Mouse (Mus musculus) forebrain, embryonic 10.5 days (tissue): ENCODE results near the gene Tubb3. TPM values are rescaled to one million over a fixed set of nuclear protein-coding genes. Genes with fewer than 3 reads are reported as not detected.
"Not testable (repeated sequence)": the region's sequence is repeated elsewhere in the genome, so short reads cannot be mapped to it uniquely, and the experiment has no call there.

Experiments used
- DNase-seq: peaks from one replicate; pipeline ENCODE4 v3.0.0-alpha.2; 2017; ENCODE audit warnings: low spot score; ENCODE audit errors: extremely low spot score
- H3K27ac ChIP-seq: fragments of 300-500 bp; sonication (generic); 2 replicates; pipeline ENCODE4 v1.5.1; 2016; ENCODE audit warnings: mild to moderate bottlenecking
- H3K27me3 ChIP-seq: fragments of 300-500 bp; sonication (generic); 2 replicates; pipeline ENCODE4 v1.6.1; 2016; ENCODE audit warnings: mild to moderate bottlenecking; ENCODE audit not compliant: poor library complexity, severe bottlenecking
- H3K36me3 ChIP-seq: fragments of 300-500 bp; sonication (generic); replicated peaks from 2 replicates; pipeline ENCODE4 v1.6.1; 2016; ENCODE audit warnings: mild to moderate bottlenecking, moderate library complexity
- H3K4me1 ChIP-seq: fragments of 300-500 bp; sonication (generic); 2 replicates; pipeline ENCODE4 v1.6.1; 2016
- H3K4me3 ChIP-seq: fragments of 300-500 bp; sonication (generic); 2 replicates; pipeline ENCODE4 v1.5.1; 2016; ENCODE audit warnings: mild to moderate bottlenecking, moderate library complexity
- H3K9me3 ChIP-seq: fragments of 300-500 bp; sonication (generic); 2 replicates; pipeline ENCODE4 v1.6.1; 2016; ENCODE audit warnings: mild to moderate bottlenecking, moderate library complexity
- WGBS: fragments of 180-500 bp; shearing (Covaris S2); methylation state at CpG from one replicate; pipeline ENCODE4 v1.1.7; 2016; 5-methylcytosine and 5-hydroxymethylcytosine counted together
- polyA plus RNA-seq: library from polyadenylated mRNA; unstranded; fragments of >200 nt; fragmentation: Nextera tagmentation; extraction: Ambion mirVana; gene quantifications from 2 replicates; pipeline ENCODE4 v1.2.1, GENCODE M21; 2016

Tubb3 gene
- polyA plus RNA-seq, 1 experiment from 2014 or later, result 261 TPM

DNA sequence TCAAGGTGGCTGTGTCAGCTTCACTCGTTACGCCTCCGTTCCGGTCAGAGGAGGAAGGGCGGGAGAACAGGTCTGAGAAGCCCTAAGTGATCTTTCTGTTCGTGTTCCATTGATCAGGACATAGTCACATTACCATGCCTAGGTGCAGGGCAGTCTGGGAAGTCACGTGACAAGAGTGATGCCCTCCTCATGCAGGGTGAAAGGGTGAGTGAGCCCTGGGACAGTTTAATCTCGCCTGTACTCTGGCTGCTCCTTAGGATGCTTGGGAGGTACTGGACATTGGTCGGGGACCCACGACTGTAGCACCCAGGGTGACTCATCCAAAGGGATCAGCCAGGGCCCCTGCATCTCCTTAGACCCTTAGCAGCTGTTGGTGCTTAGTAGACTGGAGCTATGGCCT is 34.8 kb downstream of the Tubb3 start:
- 89% methylated on average over 10 of the region's 10 CpGs for WGBS
- H3K4me1 ChIP-seq, result peaks cover 17% of the 10 kb centered on the region
- H3K9me3 ChIP-seq, result no peaks in the 10 kb centered on the region
- no peak for DNase-seq
- no peak overlapping the region for H3K27ac ChIP-seq
- no peaks in the 10 kb centered on the region for H3K27me3 ChIP-seq
- no peak overlapping the region for H3K4me3 ChIP-seq
- peaks cover 51% of the 10 kb centered on the region for H3K36me3 ChIP-seq

DNA sequence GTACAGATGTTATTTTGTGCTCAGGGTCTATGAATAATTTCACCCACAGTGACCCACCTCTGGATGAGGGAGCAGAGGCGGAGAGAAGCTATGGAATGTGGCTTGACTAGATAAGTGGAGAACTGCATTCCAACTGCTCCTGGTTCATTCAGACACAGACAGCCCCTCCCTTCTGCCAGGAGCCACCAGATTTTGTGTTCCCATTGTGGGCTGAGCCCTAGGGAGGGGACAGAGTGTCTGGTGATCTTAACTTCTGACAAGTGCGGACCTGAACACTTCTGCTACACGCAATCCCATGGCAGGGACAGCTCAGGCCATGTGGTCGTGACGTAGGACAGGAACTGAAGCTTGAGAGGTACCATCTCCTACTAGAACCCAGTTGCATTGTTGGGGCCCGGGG is 35.6 kb downstream of the Tubb3 start:
- Histone ChIP-seq H3K4me1 (peaks cover 17% of the 10 kb centered on the region), H3K27me3 (no peaks in the 10 kb centered on the region), H3K27ac (no peak overlapping the region), H3K4me3 (no peak overlapping the region), H3K9me3 (no peaks in the 10 kb centered on the region), H3K36me3 (peaks cover 59% of the 10 kb centered on the region)
- 93% methylated on average over 6 of the region's 6 CpGs for WGBS
- no peak for DNase-seq

DNA sequence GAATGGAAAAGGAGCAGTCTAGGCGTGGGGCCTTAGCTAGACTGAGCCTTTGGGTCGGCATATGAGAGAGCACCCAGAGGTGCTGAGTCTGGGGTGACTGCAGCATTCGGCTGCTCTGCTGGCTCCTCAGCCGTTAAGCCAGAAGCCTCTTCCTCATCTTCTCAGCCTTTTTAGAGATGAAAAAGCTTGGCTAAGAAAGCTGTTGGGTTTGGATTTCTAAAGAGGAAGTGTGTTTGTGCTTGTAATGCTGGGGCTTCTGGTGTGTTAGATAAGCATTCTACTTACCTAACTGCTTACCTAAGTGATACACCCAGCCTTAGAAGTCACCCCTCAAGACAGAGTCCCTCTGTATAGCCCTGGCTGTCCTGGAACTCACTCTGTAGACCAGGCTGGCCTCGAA is 39.6 kb downstream of the Tubb3 start:
- DNase-seq, result no peak
- H3K36me3 ChIP-seq, result peaks cover 90% of the 10 kb centered on the region
- H3K27me3 ChIP-seq, result no peaks in the 10 kb centered on the region
- no peak overlapping the region for H3K4me3 ChIP-seq
- no peak overlapping the region for H3K27ac ChIP-seq
- no peaks in the 10 kb centered on the region for H3K4me1 ChIP-seq
- H3K9me3 ChIP-seq, result no peaks in the 10 kb centered on the region
- 89% methylated on average over 5 of the region's 5 CpGs for WGBS

DNA sequence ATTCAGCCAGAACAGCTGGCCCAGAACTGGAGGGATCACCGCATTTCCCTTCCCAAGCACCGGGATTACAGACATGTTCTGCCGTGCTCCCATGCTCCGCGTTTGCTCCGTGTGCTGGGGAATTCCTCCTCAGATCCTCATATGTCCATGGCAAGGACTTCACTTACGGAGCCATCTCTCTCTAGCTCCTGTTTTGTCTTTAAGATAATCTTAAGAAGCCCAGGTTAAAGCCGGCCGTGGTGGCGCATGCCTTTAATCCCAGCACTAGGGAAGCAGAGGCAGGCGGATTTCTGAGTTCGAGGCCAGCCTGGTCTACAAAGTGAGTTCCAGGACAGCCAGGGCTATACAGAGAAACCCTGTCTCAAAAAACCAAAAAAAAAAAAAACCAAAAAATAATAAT is 40.5 kb downstream of the Tubb3 start:
- not testable (repeated sequence) for H3K4me1 ChIP-seq, H3K9me3 ChIP-seq, H3K4me3 ChIP-seq, H3K27me3 ChIP-seq, H3K27ac ChIP-seq, DNase-seq
- WGBS, result 93% methylated on average over 12 of the region's 12 CpGs
- peaks cover 90% of the 10 kb centered on the region for H3K36me3 ChIP-seq

DNA sequence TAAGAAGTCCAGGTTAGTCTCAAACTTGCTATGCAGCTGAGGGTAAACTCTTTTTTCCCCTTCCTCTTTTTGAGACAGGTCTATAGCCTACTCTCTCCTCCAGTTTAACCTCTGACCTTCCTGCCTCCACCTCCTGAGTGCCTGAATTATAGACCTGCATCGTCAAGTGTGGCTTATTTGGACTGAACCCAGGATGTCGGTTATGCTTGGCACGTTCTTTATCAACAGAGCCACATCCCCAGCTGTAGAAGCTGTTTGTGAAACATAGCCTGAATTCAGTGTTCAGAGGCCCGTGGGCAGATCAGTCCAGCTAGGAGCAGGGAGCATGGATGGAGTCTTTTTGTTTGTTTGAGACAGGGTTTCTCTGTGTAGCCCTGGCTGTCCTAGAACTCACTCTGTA is 40.9 kb downstream of the Tubb3 start:
- H3K4me3 ChIP-seq, result no peak overlapping the region
- H3K27ac ChIP-seq, result no peak overlapping the region
- peaks cover 91% of the 10 kb centered on the region for H3K36me3 ChIP-seq
- no peak for DNase-seq
- peaks cover 3% of the 10 kb centered on the region; the same call in 1 of the 2 replicates for H3K4me1 ChIP-seq
- no peaks in the 10 kb centered on the region for H3K27me3 ChIP-seq
- H3K9me3 ChIP-seq, result no peaks in the 10 kb centered on the region
- 87% methylated on average over 4 of the region's 4 CpGs for WGBS

DNA sequence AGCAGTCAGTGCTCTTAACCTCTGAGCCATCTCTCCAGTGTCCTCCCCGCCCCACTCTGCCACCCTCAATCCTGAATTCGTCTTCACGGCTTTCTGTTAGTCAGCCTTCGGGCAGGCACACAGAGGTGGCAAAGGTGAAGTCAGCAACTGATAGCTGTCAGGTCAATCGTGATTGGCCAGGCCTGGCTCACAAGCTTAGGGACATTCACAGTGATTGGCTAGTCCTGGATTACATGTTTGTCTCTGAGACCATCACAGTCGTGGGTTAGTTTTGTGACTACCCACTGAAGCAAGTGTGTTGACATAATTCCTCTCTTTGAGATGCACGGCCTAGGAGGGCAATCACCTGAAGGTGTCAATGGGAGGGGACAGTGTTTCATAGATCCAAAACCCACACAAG is 42.1 kb downstream of the Tubb3 start:
- no peak overlapping the region for H3K27ac ChIP-seq
- no peaks in the 10 kb centered on the region for H3K9me3 ChIP-seq
- no peak for DNase-seq
- H3K4me3 ChIP-seq, result no peak overlapping the region
- H3K27me3 ChIP-seq, result no peaks in the 10 kb centered on the region
- 86% methylated on average over 7 of the region's 7 CpGs for WGBS
- peaks cover 3% of the 10 kb centered on the region; the same call in 1 of the 2 replicates for H3K4me1 ChIP-seq
- H3K36me3 ChIP-seq, result peaks cover 95% of the 10 kb centered on the region

DNA sequence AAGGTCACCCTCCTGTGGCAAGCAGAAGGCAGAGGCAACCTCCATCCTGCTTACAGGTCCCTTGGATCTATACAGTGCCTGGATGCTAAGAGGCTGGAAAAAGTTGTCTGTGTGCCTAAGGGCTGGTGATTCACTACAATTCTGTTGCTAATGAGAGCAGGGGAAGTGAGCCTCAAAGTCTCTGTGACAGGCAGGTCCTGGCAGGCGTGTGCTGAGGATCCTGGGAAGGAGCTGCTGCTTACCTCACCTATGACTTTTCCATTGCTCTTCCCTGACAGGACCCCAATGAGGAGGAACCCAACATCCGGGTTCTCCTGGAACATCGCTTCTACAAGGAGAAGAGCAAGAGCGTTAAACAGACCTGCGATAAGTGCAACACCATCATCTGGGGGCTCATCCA is 42.7 kb downstream of the Tubb3 start:
- H3K36me3 ChIP-seq, result peaks cover 97% of the 10 kb centered on the region
- WGBS, result 90% methylated on average over 5 of the region's 5 CpGs
- no peak overlapping the region for H3K27ac ChIP-seq
- H3K27me3 ChIP-seq, result no peaks in the 10 kb centered on the region
- H3K4me3 ChIP-seq, result no peak overlapping the region
- no peak for DNase-seq
- no peaks in the 10 kb centered on the region for H3K9me3 ChIP-seq
- peaks cover 3% of the 10 kb centered on the region; the same call in 1 of the 2 replicates for H3K4me1 ChIP-seq

DNA sequence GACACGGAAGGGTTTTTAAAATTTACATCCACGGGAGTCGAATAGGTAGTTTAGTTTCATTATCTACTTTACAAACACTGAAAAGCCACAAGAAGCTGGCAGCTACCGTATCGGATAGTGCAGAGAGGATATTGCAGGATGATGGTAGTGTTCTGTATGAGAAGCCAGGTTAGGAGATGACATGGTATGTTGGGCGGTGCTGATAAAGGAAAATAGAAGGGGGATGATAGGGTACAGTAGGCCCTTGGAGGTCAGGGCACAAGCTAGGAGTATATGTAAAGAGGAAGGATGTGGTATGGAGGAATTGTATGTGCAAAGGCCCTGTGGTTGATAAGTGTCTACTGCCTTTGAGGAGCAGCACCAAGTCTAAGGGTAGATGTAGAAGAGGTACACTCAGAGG is 43.3 kb downstream of the Tubb3 start:
- DNase-seq, result no peak
- 93% methylated on average over 6 of the region's 6 CpGs for WGBS
- peaks cover 3% of the 10 kb centered on the region; the same call in 1 of the 2 replicates for H3K4me1 ChIP-seq
- H3K9me3 ChIP-seq, result no peaks in the 10 kb centered on the region
- no peak overlapping the region for H3K4me3 ChIP-seq
- H3K27me3 ChIP-seq, result no peaks in the 10 kb centered on the region
- H3K36me3 ChIP-seq, result peaks cover 97% of the 10 kb centered on the region
- no peak overlapping the region for H3K27ac ChIP-seq

DNA sequence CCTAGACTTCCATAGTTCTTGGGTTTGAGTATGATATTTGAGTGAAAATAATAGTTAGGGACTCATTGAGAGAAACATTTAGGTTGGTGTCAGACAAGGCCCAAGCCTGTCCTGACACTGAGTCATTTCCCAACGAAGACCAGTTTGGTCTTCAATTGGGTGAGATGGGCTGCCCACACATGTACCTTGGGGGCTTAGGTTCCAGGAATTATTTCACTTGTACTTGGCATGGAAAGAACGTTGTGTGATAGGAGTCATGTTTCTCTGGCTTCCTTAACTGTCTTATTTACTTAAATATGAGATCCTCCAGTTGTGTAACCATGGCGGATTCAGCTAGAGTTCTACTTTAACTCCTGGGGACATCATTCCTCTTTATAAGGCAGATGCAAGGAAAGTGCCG is 52.4 kb downstream of the Tubb3 start:
- no peak for DNase-seq
- 87% methylated on average over 4 of the region's 4 CpGs for WGBS
- no peaks in the 10 kb centered on the region for H3K9me3 ChIP-seq
- peaks cover 10% of the 10 kb centered on the region; the same call in 1 of the 2 replicates for H3K4me1 ChIP-seq
- no peaks in the 10 kb centered on the region for H3K27me3 ChIP-seq
- peaks cover 57% of the 10 kb centered on the region for H3K36me3 ChIP-seq
- no peak overlapping the region for H3K4me3 ChIP-seq
- no peak overlapping the region for H3K27ac ChIP-seq

DNA sequence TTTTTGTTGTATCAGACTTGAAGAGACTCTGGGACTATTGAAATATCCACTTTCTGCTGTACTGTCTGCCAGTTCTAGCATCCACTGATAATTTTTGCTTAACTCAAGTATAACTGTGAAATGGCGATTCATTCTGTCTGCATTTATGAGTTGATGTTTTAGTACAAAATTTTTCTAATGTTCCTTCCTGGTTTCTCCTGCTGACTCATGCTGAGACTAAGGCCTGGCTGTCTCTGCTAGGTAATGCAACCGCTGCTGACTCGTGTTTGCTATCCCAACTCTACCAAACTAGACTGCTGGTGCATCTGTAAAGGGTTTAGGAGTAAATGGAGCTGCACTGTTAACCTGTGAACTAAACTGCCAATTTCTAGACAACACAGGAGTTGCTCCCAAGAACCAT is 56.3 kb downstream of the Tubb3 start:
- Histone ChIP-seq H3K27me3 (no peaks in the 10 kb centered on the region), H3K36me3 (peaks cover 20% of the 10 kb centered on the region), H3K9me3 (no peaks in the 10 kb centered on the region), H3K4me3 (no peak overlapping the region), H3K4me1 (peaks cover 5% of the 10 kb centered on the region; the same call in 1 of the 2 replicates), H3K27ac (no peak overlapping the region)
- no peak for DNase-seq
- 80% methylated on average over 3 of the region's 3 CpGs for WGBS

Other genes starting within 250 kb of the Tubb3 start
- gene Dpep1, start 225.2 kb upstream of the Tubb3 start, polyA plus RNA-seq, result 10.1 and 11.4 TPM in 2 replicates
- gene Chmp1a, start 198.7 kb upstream of the Tubb3 start, polyA plus RNA-seq, result 137 and 144 TPM in 2 replicates
- gene Spata33, start 198.6 kb upstream of the Tubb3 start, polyA plus RNA-seq, result 5.2 and 5.8 TPM in 2 replicates
- gene Cdk10, start 186.6 kb upstream of the Tubb3 start, polyA plus RNA-seq, result 36.8 and 40.3 TPM in 2 replicates
- 1.4 and 1.8 TPM in 2 replicates for gene Spata2l, start 175.2 kb upstream of the Tubb3 start, polyA plus RNA-seq
- 23.4 and 24.0 TPM in 2 replicates for gene Zfp276, start 157.2 kb upstream of the Tubb3 start, polyA plus RNA-seq
- gene Vps9d1, start 157.1 kb upstream of the Tubb3 start, polyA plus RNA-seq, result 21.2 and 23.5 TPM in 2 replicates
- 49.6 and 52.3 TPM in 2 replicates for gene Fanca, start 92.8 kb upstream of the Tubb3 start, polyA plus RNA-seq
- 6.5 and 6.9 TPM in 2 replicates for gene Spire2, start 78.7 kb upstream of the Tubb3 start, polyA plus RNA-seq
- gene Tcf25, start 37.7 kb upstream of the Tubb3 start, polyA plus RNA-seq, result 146 and 151 TPM in 2 replicates
- 0.06 and 0.07 TPM in 2 replicates for gene Mc1r, start 4.3 kb upstream of the Tubb3 start, polyA plus RNA-seq
- gene Def8, start 12.1 kb downstream of the Tubb3 start, polyA plus RNA-seq, result 45.9 and 49.9 TPM in 2 replicates
- 68.8 and 69.7 TPM in 2 replicates for gene Afg3l1, start 66.5 kb downstream of the Tubb3 start, polyA plus RNA-seq
- gene Dbndd1, start 104.0 kb downstream of the Tubb3 start, polyA plus RNA-seq, result 13.7 and 14.0 TPM in 2 replicates
- gene Gas8, start 107.4 kb downstream of the Tubb3 start, polyA plus RNA-seq, result 42.7 and 45.7 TPM in 2 replicates
- gene Rhou, start 242.5 kb downstream of the Tubb3 start, polyA plus RNA-seq, result 5.9 and 6.0 TPM in 2 replicates